Mouse (Mus musculus): Measurements from ENCODE around the gene Adprh. TPM values are rescaled to one million over a fixed set of nuclear protein-coding genes. Genes with fewer than 3 reads are reported as not detected.
"Not testable (repeated sequence)": the region's sequence is repeated elsewhere in the genome, so short reads cannot be mapped to it uniquely, and the experiment has no call there.

The Adprh gene
- polyA plus RNA-seq, 1 experiment from 2014 or later: 28.8 TPM

GRCm38 (mm10) chr16:38477241-38477608 lies 24.7 kb upstream of the Adprh start:
- Histone ChIP-seq H3K4me3 (ENCODE audit: low read depth, low read length) (peak overlapping the region; percentile 57), H3K4me1 (ENCODE audit: control insufficient read depth, low read depth, low read length) (peaks cover 23% of the 10 kb centered on the region), H3K4me2 (ENCODE audit: low read depth, low read length) (peak overlapping the region; percentile 87)
- H3K9ac ChIP-seq (ENCODE audit: low read depth, low read length); H3K36me3 ChIP-seq (ENCODE audit: control insufficient read depth, insufficient read depth); H3K27me3 ChIP-seq (ENCODE audit: control insufficient read depth, insufficient read depth, low read depth, low read length); ATAC-seq (ENCODE audit: low read depth); H3K27ac ChIP-seq (ENCODE audit: low read length); H3K9me3 ChIP-seq (replicated peaks; ENCODE audit: control insufficient read depth, low read length): not testable (repeated sequence)
- WGBS (ENCODE audit: insufficient replicate concordance): 50% methylated on average over 14 of the region's 14 CpGs

DNA sequence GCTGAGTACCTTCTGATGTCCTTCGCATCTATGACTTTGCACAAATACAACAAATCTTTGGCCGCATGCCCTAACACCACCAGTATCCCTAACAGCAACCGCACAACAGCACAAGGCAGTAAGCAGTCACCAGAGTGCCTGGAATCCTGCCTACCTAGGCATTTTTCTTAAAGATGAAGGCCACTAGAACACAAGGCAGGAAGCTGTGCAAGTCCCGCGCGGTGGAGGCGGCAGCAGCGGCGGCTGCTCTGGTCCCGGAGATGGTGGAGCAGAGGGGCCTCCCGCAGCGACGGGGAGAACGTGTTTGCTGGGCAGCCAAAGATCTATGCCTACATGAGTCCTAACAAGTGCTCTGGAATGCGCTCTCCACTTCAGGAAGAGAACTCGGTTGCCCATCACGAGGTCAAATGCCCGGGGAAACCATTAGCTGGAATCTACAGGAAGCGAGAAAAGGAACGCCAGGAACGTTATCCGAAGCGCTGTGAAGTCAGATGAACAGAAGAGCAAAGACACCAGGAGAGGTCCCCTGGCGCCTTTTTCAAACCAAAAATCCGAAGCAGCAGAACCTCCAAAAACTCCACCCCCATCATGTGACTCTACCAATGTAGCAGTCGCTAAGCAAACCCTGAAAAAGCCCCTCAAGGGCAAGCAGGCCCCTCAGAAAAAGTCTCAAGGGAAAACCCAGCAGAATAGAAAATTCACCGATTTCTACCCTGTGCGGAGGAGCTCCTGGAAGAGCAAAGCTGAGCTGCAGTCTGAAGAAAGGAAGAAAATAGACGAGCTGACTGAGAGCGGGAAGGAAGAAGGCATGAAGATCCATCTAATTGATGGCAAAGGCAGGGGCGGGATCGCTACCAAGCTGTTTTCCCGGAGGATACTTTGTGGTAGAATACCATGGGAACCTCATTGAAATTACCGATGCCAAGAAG lies 24.1 kb upstream of the Adprh start:
- ATAC-seq (ENCODE audit: low read depth): peak; percentile 42
- Histone ChIP-seq H3K4me2 (ENCODE audit: low read depth, low read length) (peak overlapping the region; percentile 87), H3K27me3 (ENCODE audit: control insufficient read depth, insufficient read depth, low read depth, low read length) (no peaks in the 10 kb centered on the region), H3K9ac (ENCODE audit: low read depth, low read length) (peak overlapping the region; percentile 62), H3K27ac (ENCODE audit: low read length) (0 out of 2 replicates have a peak overlapping the region, but pooled peaks have one; percentile 10), H3K9me3 (replicated peaks; ENCODE audit: control insufficient read depth, low read length) (no peaks in the 10 kb centered on the region), H3K4me1 (ENCODE audit: control insufficient read depth, low read depth, low read length) (peaks cover 23% of the 10 kb centered on the region), H3K36me3 (ENCODE audit: control insufficient read depth, insufficient read depth) (no peaks in the 10 kb centered on the region), H3K4me3 (ENCODE audit: low read depth, low read length) (peak overlapping the region; percentile 57)
- 10% methylated on average over 34 of the region's 34 CpGs for WGBS (ENCODE audit: insufficient replicate concordance)

- Histone ChIP-seq H3K4me2 (ENCODE audit: low read depth, low read length) (peak overlapping the region; percentile 87), H3K4me1 (ENCODE audit: control insufficient read depth, low read depth, low read length) (peaks cover 17% of the 10 kb centered on the region), H3K27me3 (ENCODE audit: control insufficient read depth, insufficient read depth, low read depth, low read length) (no peaks in the 10 kb centered on the region), H3K4me3 (ENCODE audit: low read depth, low read length) (peak overlapping the region; percentile 57), H3K27ac (ENCODE audit: low read length) (no peak overlapping the region), H3K9me3 (replicated peaks; ENCODE audit: control insufficient read depth, low read length) (no peaks in the 10 kb centered on the region), H3K36me3 (ENCODE audit: control insufficient read depth, insufficient read depth) (no peaks in the 10 kb centered on the region), H3K9ac (ENCODE audit: low read depth, low read length) (no peak overlapping the region)
- WGBS (ENCODE audit: insufficient replicate concordance): 38% methylated on average over 4 of the region's 4 CpGs
- ATAC-seq (ENCODE audit: low read depth): no peak
These were observed 23.3 kb upstream of the Adprh start for GRCm38 (mm10) chr16:38475681-38476311.

GRCm38 (mm10) chr16:38474677-38475286 lies 22.3 kb upstream of the Adprh start:
- Histone ChIP-seq H3K9ac (ENCODE audit: low read depth, low read length) (no peak overlapping the region), H3K4me1 (ENCODE audit: control insufficient read depth, low read depth, low read length) (peaks cover 15% of the 10 kb centered on the region)
- 62% methylated on average over 9 of the region's 9 CpGs for WGBS (ENCODE audit: insufficient replicate concordance)

DNA sequence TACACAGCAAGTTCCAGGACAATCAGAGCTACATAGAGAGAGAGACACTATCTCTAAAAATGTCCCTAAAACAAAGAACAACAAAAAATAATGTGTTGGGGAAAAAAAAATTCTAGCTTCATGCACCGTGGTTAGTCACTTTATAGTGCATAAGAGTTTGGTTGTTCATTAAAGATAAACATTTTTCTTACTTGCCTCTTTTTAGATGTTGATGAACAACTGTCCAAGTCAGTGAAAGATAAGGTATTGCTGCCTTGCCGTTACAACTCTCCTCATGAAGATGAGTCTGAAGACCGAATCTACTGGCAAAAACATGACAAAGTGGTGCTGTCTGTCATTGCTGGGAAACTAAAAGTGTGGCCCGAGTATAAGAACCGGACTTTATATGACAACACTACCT lies 21.2 kb upstream of the Adprh start:
- no peaks in the 10 kb centered on the region for H3K36me3 ChIP-seq (ENCODE audit: control insufficient read depth, insufficient read depth)
- no peak overlapping the region for H3K4me2 ChIP-seq (ENCODE audit: low read depth, low read length)
- H3K27ac ChIP-seq (ENCODE audit: low read length): no peak overlapping the region
- WGBS (ENCODE audit: insufficient replicate concordance): 41% methylated on average over 5 of the region's 5 CpGs
- H3K4me3 ChIP-seq (ENCODE audit: low read depth, low read length): no peak overlapping the region
- H3K27me3 ChIP-seq (ENCODE audit: control insufficient read depth, insufficient read depth, low read depth, low read length): no peaks in the 10 kb centered on the region
- H3K9ac ChIP-seq (ENCODE audit: low read depth, low read length): no peak overlapping the region
- no peaks in the 10 kb centered on the region for H3K9me3 ChIP-seq (replicated peaks; ENCODE audit: control insufficient read depth, low read length)
- peaks cover 15% of the 10 kb centered on the region for H3K4me1 ChIP-seq (ENCODE audit: control insufficient read depth, low read depth, low read length)
- ATAC-seq (ENCODE audit: low read depth): no peak

More at GRCm38 (mm10) chr16:38474677-38475286, 22.3 kb upstream of the Adprh start:
- no peak overlapping the region for H3K4me3 ChIP-seq (ENCODE audit: low read depth, low read length)
- H3K9me3 ChIP-seq (replicated peaks; ENCODE audit: control insufficient read depth, low read length): no peaks in the 10 kb centered on the region
- H3K4me2 ChIP-seq (ENCODE audit: low read depth, low read length): no peak overlapping the region
- H3K27me3 ChIP-seq (ENCODE audit: control insufficient read depth, insufficient read depth, low read depth, low read length): no peaks in the 10 kb centered on the region
- no peak for ATAC-seq (ENCODE audit: low read depth)
- H3K27ac ChIP-seq (ENCODE audit: low read length): no peak overlapping the region
- no peaks in the 10 kb centered on the region for H3K36me3 ChIP-seq (ENCODE audit: control insufficient read depth, insufficient read depth)

- no peaks in the 10 kb centered on the region for H3K36me3 ChIP-seq (ENCODE audit: control insufficient read depth, insufficient read depth)
- H3K27ac ChIP-seq (ENCODE audit: low read length): no peak overlapping the region
- H3K4me3 ChIP-seq (ENCODE audit: low read depth, low read length): no peak overlapping the region
- no peaks in the 10 kb centered on the region for H3K9me3 ChIP-seq (replicated peaks; ENCODE audit: control insufficient read depth, low read length)
- H3K4me1 ChIP-seq (ENCODE audit: control insufficient read depth, low read depth, low read length): peaks cover 18% of the 10 kb centered on the region
- no peaks in the 10 kb centered on the region for H3K27me3 ChIP-seq (ENCODE audit: control insufficient read depth, insufficient read depth, low read depth, low read length)
- no peak overlapping the region for H3K9ac ChIP-seq (ENCODE audit: low read depth, low read length)
- no peak overlapping the region for H3K4me2 ChIP-seq (ENCODE audit: low read depth, low read length)
- peak; percentile 52 for ATAC-seq (ENCODE audit: low read depth)
- WGBS (ENCODE audit: insufficient replicate concordance): 32% methylated on average over 5 of the region's 5 CpGs
These were observed 20.0 kb upstream of the Adprh start for GRCm38 (mm10) chr16:38472507-38472873.

- ATAC-seq (ENCODE audit: low read depth): 0 out of 2 replicates have a peak, but pooled peaks have one; percentile 25
- no peaks in the 10 kb centered on the region for H3K27me3 ChIP-seq (ENCODE audit: control insufficient read depth, insufficient read depth, low read depth, low read length)
- 36% methylated on average over 11 of the region's 11 CpGs for WGBS (ENCODE audit: insufficient replicate concordance)
- H3K4me3 ChIP-seq (ENCODE audit: low read depth, low read length): no peak overlapping the region
- H3K9ac ChIP-seq (ENCODE audit: low read depth, low read length): no peak overlapping the region
- no peak overlapping the region for H3K4me2 ChIP-seq (ENCODE audit: low read depth, low read length)
- H3K36me3 ChIP-seq (ENCODE audit: control insufficient read depth, insufficient read depth): no peaks in the 10 kb centered on the region
- H3K4me1 ChIP-seq (ENCODE audit: control insufficient read depth, low read depth, low read length): peaks cover 20% of the 10 kb centered on the region
- no peaks in the 10 kb centered on the region for H3K9me3 ChIP-seq (replicated peaks; ENCODE audit: control insufficient read depth, low read length)
- no peak overlapping the region for H3K27ac ChIP-seq (ENCODE audit: low read length)
These were observed 19.4 kb upstream of the Adprh start for GRCm38 (mm10) chr16:38471697-38472506.

DNA sequence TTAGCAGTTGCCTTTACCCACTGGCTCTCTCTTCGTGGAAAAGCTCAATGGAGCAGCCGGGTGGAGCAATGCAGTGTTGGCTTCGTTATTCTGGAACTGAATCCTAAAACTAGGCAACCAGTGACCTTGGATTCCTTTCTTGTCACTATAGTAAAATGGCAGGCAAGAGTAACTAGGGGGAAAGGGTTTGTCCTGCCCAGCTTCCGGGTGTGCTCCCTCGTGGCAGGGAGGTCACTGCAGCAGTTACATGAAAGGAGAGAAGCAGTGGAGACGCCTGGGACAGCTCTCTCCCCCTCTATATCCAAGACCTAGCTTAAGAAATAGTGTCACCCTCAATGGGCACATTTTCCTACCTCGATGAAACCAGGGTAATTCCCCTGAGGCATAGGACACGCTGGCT lies 16.9 kb upstream of the Adprh start:
- no peaks in the 10 kb centered on the region for H3K9me3 ChIP-seq (replicated peaks; ENCODE audit: control insufficient read depth, low read length)
- no peak overlapping the region for H3K27ac ChIP-seq (ENCODE audit: low read length)
- no peak overlapping the region for H3K4me2 ChIP-seq (ENCODE audit: low read depth, low read length)
- peaks cover 13% of the 10 kb centered on the region for H3K4me1 ChIP-seq (ENCODE audit: control insufficient read depth, low read depth, low read length)
- no peak overlapping the region for H3K9ac ChIP-seq (ENCODE audit: low read depth, low read length)
- H3K4me3 ChIP-seq (ENCODE audit: low read depth, low read length): no peak overlapping the region
- H3K27me3 ChIP-seq (ENCODE audit: control insufficient read depth, insufficient read depth, low read depth, low read length): no peaks in the 10 kb centered on the region
- no peak for ATAC-seq (ENCODE audit: low read depth)
- H3K36me3 ChIP-seq (ENCODE audit: control insufficient read depth, insufficient read depth): no peaks in the 10 kb centered on the region
- 67% methylated on average over 8 of the region's 8 CpGs for WGBS (ENCODE audit: insufficient replicate concordance)

Data from liver, embryonic 16.5 days (tissue).